Mouse (Mus musculus): ENCODE data around the gene Slc16a13. TPM values are rescaled to one million over a fixed set of nuclear protein-coding genes. Genes with fewer than 3 reads are reported as not detected.

Slc16a13 gene
- polyA plus RNA-seq (2017; shearing (Covaris generic)) = 0.65 TPM

GRCm38 (mm10) chr11:70220731-70221602, at the start of gene Slc16a13:
Slc16a13 (minus strand) TSS chr11:70221064.

GRCm38 (mm10) chr11:70254931-70255531, 34.2 kb upstream of the Slc16a13 start, which contains the start of gene Alox12:
Alox12 (minus strand) TSS chr11:70255353.

GRCm38 (mm10) chr11:70239541-70240279, 18.8 kb upstream of the Slc16a13 start, which contains the start of the genes Gm21988 and Rnasek:
Gm21988 (minus strand) TSS chr11:70239830.
Rnasek (minus strand) TSS chr11:70239842.

GRCm38 (mm10) chr11:70237457-70238167, 16.7 kb upstream of the Slc16a13 start, which contains the start of gene 0610010K14Rik:
0610010K14Rik (minus strand) TSS chr11:70237914.

GRCm38 (mm10) chr11:70229260-70230010, 8.6 kb upstream of the Slc16a13 start, which contains the start of gene Bcl6b:
Bcl6b (minus strand) TSS chr11:70229798.

GRCm38 (mm10) chr11:70212423-70212822, 8.4 kb downstream of the Slc16a13 start, which contains the start of gene Slc16a11:
Slc16a11 (plus strand) TSS chr11:70212752.

Other genes with a start within 250 kb of the Slc16a13 start
- 34.3 TPM for gene Ctdnep1, start 239.9 kb downstream of the Slc16a13 start, polyA plus RNA-seq (2017; shearing (Covaris generic))
- gene Elp5, start 238.5 kb downstream of the Slc16a13 start, polyA plus RNA-seq (2017; shearing (Covaris generic)) = 57.5 TPM
- gene Gabarap, start 229.9 kb downstream of the Slc16a13 start, polyA plus RNA-seq (2017; shearing (Covaris generic)) = 358 TPM
- 52.1 TPM for gene Phf23, start 225.3 kb downstream of the Slc16a13 start, polyA plus RNA-seq (2017; shearing (Covaris generic))
- gene Dvl2, start 220.5 kb downstream of the Slc16a13 start, polyA plus RNA-seq (2017; shearing (Covaris generic)) = 15.5 TPM
- 101 TPM for gene Acadvl, start 205.7 kb downstream of the Slc16a13 start, polyA plus RNA-seq (2017; shearing (Covaris generic))
- 6.9 TPM for gene Dlg4, start 204.1 kb downstream of the Slc16a13 start, polyA plus RNA-seq (2017; shearing (Covaris generic))
- not detected for gene Asgr1, start 167.0 kb downstream of the Slc16a13 start, polyA plus RNA-seq (2017; shearing (Covaris generic))
- not detected for gene Asgr2, start 128.4 kb downstream of the Slc16a13 start, polyA plus RNA-seq (2017; shearing (Covaris generic))
- gene Mgl2, start 90.7 kb downstream of the Slc16a13 start, polyA plus RNA-seq (2017; shearing (Covaris generic)) = not detected
- not detected for gene Clec10a, start 64.9 kb downstream of the Slc16a13 start, polyA plus RNA-seq (2017; shearing (Covaris generic))
- not detected for gene Slc16a11, start 8.3 kb downstream of the Slc16a13 start, polyA plus RNA-seq (2017; shearing (Covaris generic))
- 0.11 TPM for gene Bcl6b, start 8.7 kb upstream of the Slc16a13 start, polyA plus RNA-seq (2017; shearing (Covaris generic))
- 86.1 TPM for gene 0610010K14Rik, start 16.9 kb upstream of the Slc16a13 start, polyA plus RNA-seq (2017; shearing (Covaris generic))
- gene Gm21988, start 18.8 kb upstream of the Slc16a13 start, polyA plus RNA-seq (2017; shearing (Covaris generic)) = 4.5 TPM
- gene Rnasek, start 18.8 kb upstream of the Slc16a13 start, polyA plus RNA-seq (2017; shearing (Covaris generic)) = 200 TPM
- not detected for gene Alox12, start 34.3 kb upstream of the Slc16a13 start, polyA plus RNA-seq (2017; shearing (Covaris generic))
- gene Alox12e, start 101.6 kb upstream of the Slc16a13 start, polyA plus RNA-seq (2017; shearing (Covaris generic)) = not detected
- gene Alox15, start 131.0 kb upstream of the Slc16a13 start, polyA plus RNA-seq (2017; shearing (Covaris generic)) = 0.26 TPM
- gene Pelp1, start 189.0 kb upstream of the Slc16a13 start, polyA plus RNA-seq (2017; shearing (Covaris generic)) = 9.9 TPM
- 172 TPM for gene Arrb2, start 211.6 kb upstream of the Slc16a13 start, polyA plus RNA-seq (2017; shearing (Covaris generic))
- gene Med11, start 230.9 kb upstream of the Slc16a13 start, polyA plus RNA-seq (2017; shearing (Covaris generic)) = 192 TPM
- gene Zmynd15, start 238.4 kb upstream of the Slc16a13 start, polyA plus RNA-seq (2017; shearing (Covaris generic)) = 0.43 TPM
- 3.0 TPM for gene Cxcl16, start 238.9 kb upstream of the Slc16a13 start, polyA plus RNA-seq (2017; shearing (Covaris generic))